8 mouse cellular contexts compared by ENCODE assay signal in the genomic region with DNA sequence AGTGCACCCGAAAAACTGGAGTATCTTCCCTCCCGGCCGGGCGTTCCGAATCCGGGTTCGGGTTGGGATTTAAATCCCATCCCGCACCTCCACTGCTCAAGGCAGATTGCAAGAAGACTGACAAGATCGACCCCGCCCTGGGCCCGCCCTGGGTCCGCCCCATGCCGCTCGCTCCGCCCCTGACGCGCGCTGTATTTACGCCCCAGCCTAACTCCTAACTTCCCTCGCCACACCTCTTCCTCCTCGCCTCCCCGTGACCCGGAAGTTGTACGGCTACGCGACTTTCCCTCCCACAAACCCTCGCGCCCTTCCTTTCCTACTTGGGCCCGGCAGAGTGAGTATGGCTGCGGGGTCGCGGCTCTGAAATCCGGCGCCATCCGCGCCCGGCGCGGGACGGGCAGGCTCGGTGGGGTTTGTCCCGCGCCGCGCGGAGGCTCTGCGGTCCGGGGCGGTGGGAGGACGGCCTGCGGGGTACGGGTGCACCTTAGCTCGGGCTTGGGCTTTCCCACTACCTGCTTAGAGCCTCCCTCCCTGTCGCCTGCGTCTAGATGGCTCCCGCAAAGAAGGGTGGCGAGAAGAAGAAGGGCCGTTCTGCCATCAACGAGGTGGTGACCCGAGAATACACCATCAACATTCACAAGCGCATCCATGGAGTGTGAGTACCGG. TPM values are rescaled to one million over a fixed set of nuclear protein-coding genes. Genes with fewer than 3 reads are reported as not detected.
DNase-seq lines count a peak whose midpoint lies in the region; ATAC-seq and TF ChIP-seq lines count a peak whose summit lies in the region.

Gene Rpl31 (plus strand): TSS at position 242 of the 666 bp plus-strand sequence.

- peak within 1 kb of the TSS; percentile 85 for H3K27ac ChIP-seq in embryonic facial prominence, embryonic 14.5 days (replicated peaks; ENCODE audit: low read depth, low read length)
- H3K27ac ChIP-seq in heart, adult 2 months = peak within 1 kb of the TSS; percentile 89
- H3K27ac ChIP-seq in limb, embryonic 13.5 days = peak within 1 kb of the TSS; percentile 92
- H3K27ac ChIP-seq in midbrain, embryonic 16.5 days (ENCODE audit: low read length) = peak within 1 kb of the TSS; percentile 91

- H3K4me1 ChIP-seq in embryonic facial prominence, embryonic 14.5 days (ENCODE audit: control insufficient read depth, insufficient read depth, low read length) = peaks cover 15% of the 10 kb centered on the region
- peaks cover 3% of the 10 kb centered on the region for H3K4me1 ChIP-seq in heart, adult 2 months (ENCODE audit: control insufficient read depth, insufficient read depth, low read length)
- peaks cover 21% of the 10 kb centered on the region for H3K4me1 ChIP-seq in limb, embryonic 13.5 days
- H3K4me1 ChIP-seq in midbrain, embryonic 16.5 days (ENCODE audit: control insufficient read depth, insufficient read depth, low read length) = peaks cover 17% of the 10 kb centered on the region

- H3K4me3 ChIP-seq in embryonic facial prominence, embryonic 14.5 days (ENCODE audit: low read depth, low read length) = peak within 1 kb of the TSS; percentile 89
- H3K4me3 ChIP-seq in heart, adult 2 months = peak within 1 kb of the TSS; percentile 92
- peak within 1 kb of the TSS; percentile 95 for H3K4me3 ChIP-seq in limb, embryonic 13.5 days
- H3K4me3 ChIP-seq in midbrain, embryonic 16.5 days (ENCODE audit: low read depth, low read length) = peak within 1 kb of the TSS; percentile 91

- TF ChIP-seq CTCF in heart, adult 2 months (IDR thresholded peaks at IDR 0.05) = no peak

- intact Hi-C loops in heart, adult 2 months (cut with DNase I) = no loop called here

- DNase-seq in 3T3-L1 (ENCODE audit: low read depth, low spot score) = peak; percentile 93
- DNase-seq in adrenal gland, postnatal 4 days (ENCODE audit: low spot score in 2 of 2) = peak; percentile 96 to 98
- DNase-seq in embryonic facial prominence, embryonic 14.5 days (ENCODE audit: low spot score) = peak; percentile 98
- DNase-seq in heart, adult 2 months = peak; percentile 99
- DNase-seq in kidney, adult 8-10 months = peak; percentile 99
- peak; percentile 86 to 95 for DNase-seq in spleen, postnatal 10 days (ENCODE audit: low spot score in 2 of 2)

- peak within 1 kb of the TSS; percentile 98 for H3K9ac ChIP-seq in embryonic facial prominence, embryonic 14.5 days (ENCODE audit: low read depth, low read length)
- H3K9ac ChIP-seq in heart, adult 2 months (ENCODE audit: low read depth, low read length) = peak within 1 kb of the TSS; percentile 91
- H3K9ac ChIP-seq in limb, embryonic 13.5 days = peak within 1 kb of the TSS; percentile 98
- peak within 1 kb of the TSS; percentile 97 for H3K9ac ChIP-seq in midbrain, embryonic 16.5 days (ENCODE audit: low read depth, low read length)

- peak within 1 kb of the TSS; percentile 82 for H3K4me2 ChIP-seq in embryonic facial prominence, embryonic 14.5 days (ENCODE audit: low read depth, low read length)
- peak within 1 kb of the TSS; percentile 90 for H3K4me2 ChIP-seq in limb, embryonic 13.5 days (replicated peaks)
- peak within 1 kb of the TSS; percentile 91 for H3K4me2 ChIP-seq in midbrain, embryonic 16.5 days (ENCODE audit: low read length)

- H3K79me2 ChIP-seq in heart, adult 2 months (replicated peaks; ENCODE audit: control insufficient read depth, insufficient read depth, low read length) = no peaks in the 10 kb centered on the region

- peak; percentile 91 for TF ChIP-seq POLR2A in heart, adult 2 months (IDR thresholded peaks at IDR 0.05; ENCODE audit: insufficient read depth, low read depth, low read length)

- peaks cover 36% of the 10 kb centered on the region for H3K36me3 ChIP-seq in embryonic facial prominence, embryonic 14.5 days (ENCODE audit: control insufficient read depth, insufficient read depth, low read length)
- H3K36me3 ChIP-seq in heart, adult 2 months (ENCODE audit: control insufficient read depth, insufficient read depth, low read length) = peaks cover 9% of the 10 kb centered on the region
- peaks cover 33% of the 10 kb centered on the region for H3K36me3 ChIP-seq in limb, embryonic 13.5 days
- H3K36me3 ChIP-seq in midbrain, embryonic 16.5 days (ENCODE audit: control insufficient read depth, insufficient read depth, low read length) = peaks cover 9% of the 10 kb centered on the region

- peak; percentile 99 for ATAC-seq in embryonic facial prominence, embryonic 14.5 days (ENCODE audit: low read depth)
- ATAC-seq in limb, embryonic 13.5 days (ENCODE audit: low FRiP score, low read depth) = peak; percentile 100
- ATAC-seq in midbrain, embryonic 16.5 days = peak; percentile 99

- under 1% methylated on average over 30 of the region's 62 CpGs for WGBS in embryonic facial prominence, embryonic 14.5 days
- under 1% methylated on average over 62 of the region's 62 CpGs for WGBS in heart, adult 2 months
- WGBS in limb, embryonic 13.5 days = under 1% methylated on average over 61 of the region's 62 CpGs
- under 1% methylated on average over 62 of the region's 62 CpGs for WGBS in midbrain, embryonic 16.5 days

- TF ChIP-seq EP300 in heart, adult 2 months (IDR thresholded peaks at IDR 0.05; ENCODE audit: insufficient read depth, low read depth, low read length) = 0 out of 2 replicates have a peak, but pooled peaks have one; percentile 14

- no peaks in the 10 kb centered on the region for H3K9me3 ChIP-seq in embryonic facial prominence, embryonic 14.5 days (ENCODE audit: control insufficient read depth, low read length)
- no peaks in the 10 kb centered on the region for H3K9me3 ChIP-seq in limb, embryonic 13.5 days
- H3K9me3 ChIP-seq in midbrain, embryonic 16.5 days (replicated peaks; ENCODE audit: control insufficient read depth, low read length, poor library complexity, severe bottlenecking) = no peaks in the 10 kb centered on the region

- no peaks in the 10 kb centered on the region for H3K27me3 ChIP-seq in embryonic facial prominence, embryonic 14.5 days (replicated peaks; ENCODE audit: control insufficient read depth, insufficient read depth, low read length)
- no peaks in the 10 kb centered on the region for H3K27me3 ChIP-seq in heart, adult 2 months (ENCODE audit: control insufficient read depth, insufficient read depth, low read length)
- no peaks in the 10 kb centered on the region for H3K27me3 ChIP-seq in limb, embryonic 13.5 days
- no peaks in the 10 kb centered on the region for H3K27me3 ChIP-seq in midbrain, embryonic 16.5 days (ENCODE audit: control insufficient read depth, insufficient read depth, low read depth, low read length)

RNA-seq across cellular contexts. Expression of gene Rpl31, which starts in this region (rescaled TPM):
- total RNA-seq in adrenal gland, postnatal 4 days (2021) = 1,000 to 10,000 TPM in 1 of 2 experiments, 100 to 1,000 TPM in 1; 986 to 1,037 TPM
- polyA plus RNA-seq in embryonic facial prominence, embryonic 14.5 days (2014; fragmentation: Nextera tagmentation; extraction: Ambion mirVana) = 754 and 803 TPM in 2 replicates
- 100 to 1,000 TPM; 513 to 615 TPM for total RNA-seq in heart, adult 2 months (2021)
- polyA plus RNA-seq in heart, adult 2 months (2012; rRNA removed) = 153 and 190 TPM in 2 replicates
- 514 and 521 TPM in 2 replicates for polyA plus RNA-seq in limb, embryonic 13.5 days (2015; fragmentation: Nextera tagmentation; extraction: Ambion mirVana)
- 261 and 295 TPM in 2 replicates for polyA plus RNA-seq in midbrain, embryonic 16.5 days (2015; fragmentation: Nextera tagmentation; extraction: Ambion mirVana)

Comparison
In these comparisons a context has a peak if more than half of its experiments do, and no peak if none do; other contexts are left out.
1. Peak in every context shown above with its lines: DNase-seq, ATAC-seq, H3K4me3 ChIP-seq and H3K27ac ChIP-seq.